ENCODE assay signal across 8 mouse cellular contexts in the genomic region with DNA sequence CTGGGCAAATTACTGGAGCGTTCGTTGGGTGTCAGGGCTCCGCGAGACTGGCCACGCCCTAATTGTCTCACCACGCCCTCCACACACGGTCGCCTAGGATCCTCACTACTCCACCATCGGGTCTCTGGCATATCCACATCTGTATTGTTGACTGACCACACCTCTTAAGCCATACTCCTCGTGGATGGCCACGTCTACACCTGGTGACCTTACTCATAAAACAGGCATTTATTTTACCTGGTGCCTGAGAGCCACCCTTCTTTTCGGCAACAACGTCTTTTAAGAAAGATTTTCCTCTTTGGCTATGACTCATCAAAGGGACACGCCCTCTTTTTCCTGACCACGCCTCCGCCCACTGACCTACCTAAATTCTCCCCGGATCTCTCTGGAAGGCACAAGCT. TPM values are rescaled to one million over a fixed set of nuclear protein-coding genes. Genes with fewer than 3 reads are reported as not detected.
DNase-seq lines count a peak whose midpoint lies in the region; ATAC-seq and TF ChIP-seq lines count a peak whose summit lies in the region.

A gene (minus strand): TSS at position 297 of the 401 bp plus-strand sequence.

- H3K9ac ChIP-seq in hindbrain, embryonic 16.5 days (ENCODE audit: low read depth, low read length): peak within 1 kb of the TSS; percentile 45

- H3K9me3 ChIP-seq in hindbrain, embryonic 16.5 days (ENCODE audit: control insufficient read depth, low read length): no peaks in the 10 kb centered on the region

- peaks cover 22% of the 10 kb centered on the region for H3K27me3 ChIP-seq in hindbrain, embryonic 16.5 days (replicated peaks; ENCODE audit: control insufficient read depth, insufficient read depth, low read length)

- TF ChIP-seq CTCF in left cerebral cortex, adult 2 months (IDR thresholded peaks at IDR 0.05): no peak
- no peak for TF ChIP-seq CTCF in bone marrow, adult 2 months (IDR thresholded peaks at IDR 0.05; ENCODE audit: control insufficient read depth, insufficient read depth, low read length)

- 3% methylated on average over 17 of the region's 17 CpGs for WGBS in bone marrow, adult 2 months
- WGBS in hindbrain, embryonic 16.5 days: 5% methylated on average over 17 of the region's 17 CpGs

- no peak within 1 kb of the TSS for H3K27ac ChIP-seq in left cerebral cortex, adult 2 months
- H3K27ac ChIP-seq in bone marrow, adult 2 months (ENCODE audit: control insufficient read depth, insufficient read depth, low read depth, low read length, poor library complexity): no peak within 1 kb of the TSS
- H3K27ac ChIP-seq in hindbrain, embryonic 16.5 days (ENCODE audit: low read depth, low read length): no peak within 1 kb of the TSS

- H3K4me2 ChIP-seq in hindbrain, embryonic 16.5 days (ENCODE audit: low read length): peak within 1 kb of the TSS; percentile 19

- no peak for DNase-seq in left cerebral cortex, adult 2 months (ENCODE audit: extremely low spot score in 1 of 2, low spot score in 2 of 2)
- no peak for DNase-seq in left cerebral cortex, adult 11 months (ENCODE audit: low spot score)
- no peak for DNase-seq in thymus, postnatal 10 days (ENCODE audit: low spot score in 2 of 2)
- DNase-seq in gastrocnemius, postnatal 36 days: no peak
- no peak for DNase-seq in gastrocnemius, adult 18-20 months (ENCODE audit: low spot score)

- no peaks in the 10 kb centered on the region for H3K36me3 ChIP-seq in hindbrain, embryonic 16.5 days (ENCODE audit: control insufficient read depth, insufficient read depth, low read length)

- 0 out of 2 replicates have a peak, but pooled peaks have one; percentile 29 for ATAC-seq in hindbrain, embryonic 16.5 days
- peak; percentile 87 for ATAC-seq in megakaryocyte progenitor cell, adult 5-6 weeks (replicated peaks; ENCODE audit: poor library complexity)

- H3K4me1 ChIP-seq in bone marrow, adult 2 months (ENCODE audit: control insufficient read depth, insufficient read depth, low read length): peaks cover 5% of the 10 kb centered on the region
- H3K4me1 ChIP-seq in hindbrain, embryonic 16.5 days (ENCODE audit: control insufficient read depth, insufficient read depth, low read depth, low read length): peaks cover 12% of the 10 kb centered on the region

- no peak for TF ChIP-seq POLR2A in bone marrow, adult 2 months (IDR thresholded peaks at IDR 0.05; ENCODE audit: borderline replicate concordance, control insufficient read depth, low read depth, low read length)

- intact Hi-C loops in left cerebral cortex, adult 2 months (cut with DNase I): no loop called here
- intact Hi-C loops in gastrocnemius, postnatal 36 days (cut with DNase I): no loop called here

- peak within 1 kb of the TSS; percentile 22 for H3K4me3 ChIP-seq in left cerebral cortex, adult 2 months
- peak within 1 kb of the TSS; percentile 18 for H3K4me3 ChIP-seq in bone marrow, adult 2 months (replicated peaks; ENCODE audit: control insufficient read depth, low read depth, low read length)
- peak within 1 kb of the TSS; percentile 21 for H3K4me3 ChIP-seq in hindbrain, embryonic 16.5 days (ENCODE audit: low read length)

RNA-seq across cellular contexts. Expression of the gene that starts here (rescaled TPM):
- 10 to 100 TPM; 32.4 to 33.5 TPM for total RNA-seq in left cerebral cortex, adult 2 months (2021)
- 1.5 TPM in 1 of 2 replicates, not detected in the other for polyA plus RNA-seq in bone marrow, adult 2 months (2011; ENCODE audit: insufficient read depth, insufficient read length, low replicate concordance, missing spikeins)
- polyA plus RNA-seq in hindbrain, embryonic 16.5 days (2015; fragmentation: Nextera tagmentation; extraction: Ambion mirVana): 13.6 and 18.4 TPM in 2 replicates
- total RNA-seq in megakaryocyte progenitor cell, adult 5-6 weeks (2015): 3.8 and 5.4 TPM in 2 replicates
- total RNA-seq in megakaryocyte progenitor cell, adult 5-6 weeks (2017): 4.2 and 5.6 TPM in 2 replicates
- total RNA-seq in gastrocnemius, postnatal 36 days (2021): not detected
- total RNA-seq in gastrocnemius, adult 18-20 months (2021): not detected

Comparison
In these comparisons a context has a peak if more than half of its experiments do, and no peak if none do; other contexts are left out.
1. RNA of the gene that starts here (total RNA-seq): 32.4 to 33.5 TPM in left cerebral cortex, adult 2 months; 3.8 to 5.6 TPM in megakaryocyte progenitor cell, adult 5-6 weeks, not detected in gastrocnemius, adult 18-20 months and not detected in gastrocnemius, postnatal 36 days; every median in the first group is over 4 times any median in the second.
2. Peak in every context shown above with its lines, with median percentiles within 50 percentile points of each other: H3K4me3 ChIP-seq.